Mouse (Mus musculus): ENCODE measurements around the gene 4930412O13Rik.

DNA sequence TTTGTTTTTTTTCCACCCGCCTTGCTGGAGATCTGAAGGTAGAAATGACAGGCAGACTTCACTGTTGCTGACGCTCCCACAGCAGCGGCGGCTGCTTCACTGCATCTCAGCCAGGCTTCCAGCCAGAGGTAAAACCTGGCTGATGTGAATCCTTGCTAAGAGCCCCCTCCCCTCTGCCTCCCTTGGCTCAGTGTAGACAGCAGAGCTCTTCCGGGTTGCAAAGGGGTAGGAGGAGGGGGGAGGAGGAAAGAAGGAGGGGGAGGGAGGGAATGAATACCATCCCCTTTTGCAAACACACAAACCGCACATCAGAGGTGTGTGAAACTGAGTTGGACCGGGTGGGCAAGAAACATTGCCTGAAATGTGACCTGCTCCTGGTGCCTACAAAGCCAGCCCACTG is 6.6 kb downstream of the 4930412O13Rik start:
- TF ChIP-seq POLR2A (IDR thresholded peaks at IDR 0.05; ENCODE audit: borderline replicate concordance, extremely low read depth, insufficient read depth, insufficient read length, poor library complexity, severe bottlenecking): no peak
- TF ChIP-seq CTCF (IDR thresholded peaks at IDR 0.05; ENCODE audit: borderline replicate concordance, extremely low read depth, insufficient read depth, insufficient read length): no peak
